In the genomic region with DNA sequence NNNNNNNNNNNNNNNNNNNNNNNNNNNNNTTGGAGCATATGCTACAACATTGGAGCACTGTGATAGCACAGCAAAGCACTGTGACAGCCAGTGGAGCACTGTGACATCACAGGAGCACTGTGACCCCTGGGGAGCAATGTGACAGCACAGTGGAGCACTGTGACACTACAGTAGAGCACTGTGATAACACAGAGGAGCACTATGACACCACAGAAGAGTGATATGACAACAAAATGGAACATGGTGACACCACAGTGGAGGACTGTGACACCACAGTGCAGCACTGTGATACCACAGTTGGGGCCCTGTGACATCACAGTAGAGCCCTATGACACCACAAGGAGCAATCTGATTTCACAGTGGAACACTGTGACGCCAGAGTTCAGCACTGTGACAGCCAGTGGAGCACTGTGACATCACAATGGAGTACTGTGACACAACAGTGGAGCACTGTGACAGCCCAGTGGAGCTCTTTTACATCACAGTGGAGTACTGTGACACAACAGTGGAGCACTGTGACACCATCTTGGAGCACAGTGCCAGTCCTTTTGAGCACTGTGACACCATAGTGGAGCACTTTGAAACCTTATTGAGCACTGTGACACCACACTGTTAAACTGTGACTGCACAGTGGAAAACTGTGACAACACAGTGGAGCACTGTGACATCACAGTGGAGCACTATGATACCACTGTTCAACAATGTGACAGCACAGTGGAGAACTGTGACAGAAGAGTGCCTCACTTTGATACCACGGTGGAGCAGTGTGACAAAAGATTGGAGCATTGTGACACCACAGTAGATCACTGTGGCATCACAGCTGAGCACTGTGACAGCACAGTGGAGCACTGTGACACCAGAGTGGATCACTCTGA, we compare ENCODE assay signal across 10 mouse cellular contexts.
DNase-seq lines count a peak whose midpoint lies in the region; ATAC-seq and TF ChIP-seq lines count a peak whose summit lies in the region.
"Had no signal": no experiment of that assay in that cellular context is flagged by ENCODE, and none has a peak within 500 bp of the region (broad histone marks: within the 10 kb centered on the region; RNA-seq: fewer than 3 reads in every experiment).

No protein-coding gene starts in this region.

- no peaks in the 10 kb centered on the region for H3K9me3 ChIP-seq in CH12.LX (replicated peaks; ENCODE audit: low read length)
- H3K9me3 ChIP-seq in heart, embryonic 11.5 days (replicated peaks; ENCODE audit: control insufficient read depth, low read length) = peaks cover 55% of the 10 kb centered on the region
- H3K9me3 ChIP-seq in liver, embryonic 14.5 days (ENCODE audit: control insufficient read depth, low read length) = no peaks in the 10 kb centered on the region; the same call in 1 of the 2 replicates
- peaks cover 36% of the 10 kb centered on the region for H3K9me3 ChIP-seq in stomach, postnatal 0 days (ENCODE audit: control insufficient read depth, low read length)

- no peak overlapping the region for H3K9ac ChIP-seq in CH12.LX (ENCODE audit: insufficient read depth, low read depth)
- no peak overlapping the region for H3K9ac ChIP-seq in heart, embryonic 11.5 days (ENCODE audit: low read depth, low read length)
- no peak overlapping the region for H3K9ac ChIP-seq in liver, embryonic 14.5 days (replicated peaks)
- H3K9ac ChIP-seq in stomach, postnatal 0 days (ENCODE audit: low read length) = no peak overlapping the region
- H3K9ac ChIP-seq: embryonic facial prominence, embryonic 12.5 days had no signal

- no peak overlapping the region for H3K4me3 ChIP-seq in CH12.LX (replicated peaks in 1 of 3; ENCODE audit: low read depth in 2 of 3, low read length in 2 of 3, poor library complexity in 1 of 3)
- no peak overlapping the region for H3K4me3 ChIP-seq in heart, embryonic 11.5 days (ENCODE audit: low read depth, low read length)
- no peak overlapping the region for H3K4me3 ChIP-seq in liver, embryonic 14.5 days (ENCODE audit: insufficient read depth in 1 of 2, low read depth in 2 of 2, low read length in 2 of 2)
- no peak overlapping the region for H3K4me3 ChIP-seq in stomach, postnatal 0 days (ENCODE audit: low read depth, low read length)
- H3K4me3 ChIP-seq: embryonic facial prominence, embryonic 12.5 days had no signal

- H3K27me3 ChIP-seq in CH12.LX (replicated peaks) = no peaks in the 10 kb centered on the region
- H3K27me3 ChIP-seq in heart, embryonic 11.5 days (ENCODE audit: control insufficient read depth, insufficient read depth, low read length) = no peaks in the 10 kb centered on the region
- H3K27me3 ChIP-seq in liver, embryonic 14.5 days (ENCODE audit: control insufficient read depth, insufficient read depth, low read length) = no peaks in the 10 kb centered on the region
- H3K27me3 ChIP-seq in stomach, postnatal 0 days (ENCODE audit: control insufficient read depth, insufficient read depth, low read length) = no peaks in the 10 kb centered on the region
- H3K27me3 ChIP-seq: embryonic facial prominence, embryonic 12.5 days had no signal

- no peak for TF ChIP-seq EP300 in CH12.LX (IDR thresholded peaks at IDR 0.05; ENCODE audit: low read length)
- TF ChIP-seq EP300 in liver, embryonic 14.5 days (IDR thresholded peaks at IDR 0.05; ENCODE audit: low read depth) = no peak
- TF ChIP-seq EP300 in stomach, postnatal 0 days (optimal IDR thresholded peaks at IDR 0.05) = no peak

- H3K36me3 ChIP-seq in CH12.LX (replicated peaks in 1 of 2; ENCODE audit: control insufficient read depth in 1 of 2, insufficient read depth in 1 of 2, low read length in 1 of 2) = no peaks in the 10 kb centered on the region
- peaks cover 6% of the 10 kb centered on the region; the same call in 1 of the 2 replicates for H3K36me3 ChIP-seq in heart, embryonic 11.5 days (ENCODE audit: control insufficient read depth, insufficient read depth, low read length)
- H3K36me3 ChIP-seq in liver, embryonic 14.5 days (replicated peaks; ENCODE audit: control insufficient read depth, insufficient read depth, low read depth) = no peaks in the 10 kb centered on the region
- H3K36me3 ChIP-seq in stomach, postnatal 0 days (ENCODE audit: control insufficient read depth, insufficient read depth, low read length) = no peaks in the 10 kb centered on the region
- H3K36me3 ChIP-seq: embryonic facial prominence, embryonic 12.5 days had no signal

- H3K4me1 ChIP-seq in CH12.LX (ENCODE audit: control insufficient read depth in 1 of 2, insufficient read depth in 2 of 2) = no peaks in the 10 kb centered on the region; a peak in 1 of 4 replicates
- no peaks in the 10 kb centered on the region for H3K4me1 ChIP-seq in heart, embryonic 11.5 days (ENCODE audit: control insufficient read depth, insufficient read depth, low read length)
- no peaks in the 10 kb centered on the region for H3K4me1 ChIP-seq in liver, embryonic 14.5 days (replicated peaks; ENCODE audit: control insufficient read depth in 2 of 2, insufficient read depth in 2 of 2, low read length in 1 of 2)
- no peaks in the 10 kb centered on the region for H3K4me1 ChIP-seq in stomach, postnatal 0 days (replicated peaks; ENCODE audit: control insufficient read depth, insufficient read depth)
- H3K4me1 ChIP-seq: embryonic facial prominence, embryonic 12.5 days had no signal

- peak; percentile 64 for DNase-seq in heart, adult 11 months
- no peak for DNase-seq in heart, adult 9 months (ENCODE audit: low spot score in 2 of 2)
- no peak for DNase-seq in CH12.LX (ENCODE audit: extremely low read depth)
- DNase-seq in liver, embryonic 14.5 days (ENCODE audit: low read depth in 3 of 3, low spot score in 3 of 3) = no peak
- no peak for DNase-seq in stomach, postnatal 0 days (ENCODE audit: low spot score)
- DNase-seq in layer of hippocampus, adult 9-10 months (ENCODE audit: low spot score) = no peak
- DNase-seq in left cerebral cortex, adult 9 months (ENCODE audit: low spot score in 2 of 2) = no peak

- 45% methylated on average over 2 of the region's 2 CpGs for WGBS in heart, embryonic 11.5 days (ENCODE audit: insufficient replicate concordance)
- 32% methylated on average over 2 of the region's 2 CpGs for WGBS in liver, embryonic 14.5 days (ENCODE audit: insufficient replicate concordance)
- WGBS in stomach, postnatal 0 days = 43% methylated on average over 2 of the region's 2 CpGs

- TF ChIP-seq RAD21 in CH12.LX (IDR thresholded peaks at IDR 0.05; ENCODE audit: low read depth, low read length) = no peak

- no peak for TF ChIP-seq POLR2A in CH12.LX (IDR thresholded peaks at IDR 0.05; ENCODE audit: low read depth, low read length)

- in situ Hi-C loops in CH12.LX (cut with MboI; ENCODE audit: low pct_ligation_motif_present, low pct_unique_long_range_greater_than_20kb, low sequenced_read_pairs) = no loop called here

- no peak for TF ChIP-seq CTCF in CH12.LX (conservative IDR thresholded peaks at IDR 0.05 in 1 of 2, IDR thresholded peaks at IDR 0.05 in 1 of 2; ENCODE audit: low read depth in 2 of 2, low read length in 2 of 2)
- no peak for TF ChIP-seq CTCF in liver, embryonic 14.5 days (IDR thresholded peaks at IDR 0.05; ENCODE audit: low read depth)
- TF ChIP-seq CTCF in stomach, postnatal 0 days (IDR thresholded peaks at IDR 0.05; ENCODE audit: low read depth) = no peak

- ATAC-seq in heart, embryonic 11.5 days (replicated peaks; ENCODE audit: insufficient number of reproducible peaks, low FRiP score, low TSS enrichment) = peak; percentile 33
- ATAC-seq in liver, embryonic 14.5 days (ENCODE audit: insufficient read depth) = peak; percentile 34
- peak; percentile 69 for ATAC-seq in stomach, postnatal 0 days (ENCODE audit: low FRiP score, low TSS enrichment)

- no peak overlapping the region for H3K27ac ChIP-seq in CH12.LX (ENCODE audit: insufficient read depth, low read depth)
- H3K27ac ChIP-seq in heart, embryonic 11.5 days (ENCODE audit: low read depth, low read length) = no peak overlapping the region
- H3K27ac ChIP-seq in liver, embryonic 14.5 days = no peak overlapping the region
- H3K27ac ChIP-seq in stomach, postnatal 0 days (replicated peaks) = no peak overlapping the region
- H3K27ac ChIP-seq: embryonic facial prominence, embryonic 12.5 days; macrophage had no signal

- H3K79me2 ChIP-seq in CH12.LX (replicated peaks; ENCODE audit: control insufficient read depth, extremely low read depth, insufficient read depth, poor library complexity, severe bottlenecking) = no peaks in the 10 kb centered on the region

- dilution Hi-C loops in CH12.LX (cut with MboI; ENCODE audit: extremely low pct_ligation_motif_present, extremely low pct_unique_long_range_greater_than_20kb, low sequenced_read_pairs) = no loop called here

- H3K4me2 ChIP-seq in CH12.LX (ENCODE audit: insufficient read depth, low read depth, poor library complexity, severe bottlenecking) = no peak overlapping the region
- H3K4me2 ChIP-seq in heart, embryonic 11.5 days = no peak overlapping the region
- no peak overlapping the region for H3K4me2 ChIP-seq in liver, embryonic 14.5 days (ENCODE audit: low read depth)
- H3K4me2 ChIP-seq in stomach, postnatal 0 days (replicated peaks; ENCODE audit: low read depth) = no peak overlapping the region
- H3K4me2 ChIP-seq: embryonic facial prominence, embryonic 12.5 days had no signal

TF ChIP-seq in CH12.LX, 34 proteins besides CTCF, POLR2A, EP300 and RAD21:
- TF ChIP-seq BHLHE40 (IDR thresholded peaks at IDR 0.05; ENCODE audit: low read depth, low read length) = no peak
- no peak for TF ChIP-seq USF2 (conservative IDR thresholded peaks at IDR 0.05; ENCODE audit: low read depth, low read length)
- 0 out of 2 replicates have a peak, but pooled peaks have one; percentile 40 for TF ChIP-seq PAX5 (IDR thresholded peaks at IDR 0.05; ENCODE audit: low read length)
- TF ChIP-seq TCF12 (IDR thresholded peaks at IDR 0.05; ENCODE audit: low read depth, low read length) = no peak
- no peak for TF ChIP-seq GABPA (IDR thresholded peaks at IDR 0.05; ENCODE audit: insufficient replicate concordance, low read depth, low read length)
- TF ChIP-seq ZKSCAN1 (IDR thresholded peaks at IDR 0.05; ENCODE audit: borderline replicate concordance, low read depth, low read length) = no peak
- TF ChIP-seq E2F4 (IDR thresholded peaks at IDR 0.05; ENCODE audit: insufficient replicate concordance, low read depth, low read length) = no peak
- no peak for TF ChIP-seq SMC3 (IDR thresholded peaks at IDR 0.05; ENCODE audit: low read depth, low read length)
